Mouse (Mus musculus): Measurements from ENCODE around the gene Mrpl33.

DNA sequence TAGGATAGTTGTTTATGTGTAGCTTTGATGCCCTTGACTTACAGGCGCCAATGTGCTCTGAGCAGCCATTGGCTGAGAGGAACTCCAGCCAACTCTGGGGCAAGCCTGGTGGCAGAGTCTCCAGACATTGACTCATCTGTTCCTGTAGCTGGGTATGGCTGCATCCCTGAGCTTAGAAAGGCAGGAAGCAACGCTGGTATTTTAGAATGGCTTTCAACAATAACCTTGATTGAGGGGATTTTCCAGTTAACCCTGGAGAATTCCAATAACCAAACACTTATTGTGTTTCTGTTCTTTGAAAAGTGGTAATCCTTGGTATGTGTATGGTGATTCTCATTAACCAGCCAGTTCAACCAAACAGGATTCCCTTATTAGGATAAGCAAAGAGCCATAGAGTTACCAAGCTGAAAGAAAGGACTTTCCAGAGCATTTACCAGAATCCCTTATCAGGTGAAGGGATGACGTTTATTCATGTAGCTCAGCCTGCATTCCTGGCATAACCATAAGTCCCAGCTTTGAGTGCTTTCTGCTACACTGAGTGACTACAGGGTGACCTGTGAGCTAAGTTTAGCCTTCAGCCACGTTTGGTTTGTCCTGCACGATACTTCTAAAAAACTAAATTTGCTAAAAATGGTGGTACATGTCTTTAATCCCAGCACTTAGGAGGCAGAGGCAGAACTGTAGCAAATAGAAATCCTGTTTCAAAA lies 28.6 kb upstream of the Mrpl33 start:
- TF ChIP-seq POLR2A (IDR thresholded peaks at IDR 0.05; ENCODE audit: borderline replicate concordance, extremely low read depth, insufficient read depth, insufficient read length, poor library complexity, severe bottlenecking) (no peak), CTCF (IDR thresholded peaks at IDR 0.05; ENCODE audit: borderline replicate concordance, extremely low read depth, insufficient read depth, insufficient read length) (no peak)

All from brain, embryonic 14.5 days (tissue).